Mouse (Mus musculus): Measurements from ENCODE around the gene Orm1.

DNA sequence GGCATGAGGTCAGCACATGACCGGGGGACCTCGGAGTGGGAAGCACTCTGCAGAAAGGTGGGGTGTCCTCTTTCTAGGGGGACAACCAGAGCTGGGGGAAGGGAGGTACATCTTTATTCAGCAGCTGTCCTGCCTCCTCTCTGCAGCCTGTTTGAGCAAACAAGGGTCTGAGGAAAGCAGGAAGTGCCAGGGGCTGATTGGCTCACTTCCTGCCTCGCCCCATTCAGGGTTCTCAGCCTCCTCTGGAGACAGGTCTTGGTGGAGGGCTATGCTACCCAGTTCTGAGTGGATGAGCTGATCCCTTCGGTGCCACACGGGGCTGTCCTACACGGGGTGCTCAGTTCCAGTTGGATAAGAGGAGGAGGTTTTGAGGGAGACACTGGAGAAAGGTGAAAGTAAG, 47.0 kb downstream of the Orm1 start:
- TF ChIP-seq CTCF (IDR thresholded peaks at IDR 0.05; ENCODE audit: low read depth) (no peak), EP300 (IDR thresholded peaks at IDR 0.05; ENCODE audit: low read depth) (no peak)
